Mouse (Mus musculus) heart, embryonic 13.5 days (tissue): Measurements from ENCODE around the gene Gpd1. TPM values are rescaled to one million over a fixed set of nuclear protein-coding genes. Genes with fewer than 3 reads are reported as not detected.

Source experiments
- polyA plus RNA-seq: library from polyadenylated mRNA; unstranded; fragments of >200 nt; fragmentation: Nextera tagmentation; extraction: Ambion mirVana; gene quantifications from 2 replicates; pipeline ENCODE4 v1.2.1, GENCODE M21; 2015

Gpd1 gene
- polyA plus RNA-seq, 1 experiment from 2014 or later = 1.3 TPM

Other genes starting within 250 kb of the Gpd1 start
- 10.5 and 13.7 TPM in 2 replicates for gene Bcdin3d, start 242.8 kb upstream of the Gpd1 start, polyA plus RNA-seq
- 0.12 and 0.22 TPM in 2 replicates for gene Faim2, start 189.3 kb upstream of the Gpd1 start, polyA plus RNA-seq
- not detected in 2 replicates for gene Aqp2, start 138.5 kb upstream of the Gpd1 start, polyA plus RNA-seq
- 0.43 and 0.67 TPM in 2 replicates for gene Aqp5, start 126.7 kb upstream of the Gpd1 start, polyA plus RNA-seq
- not detected in 2 replicates for gene Aqp6, start 116.1 kb upstream of the Gpd1 start, polyA plus RNA-seq
- 119 and 125 TPM in 2 replicates for gene Racgap1, start 65.9 kb upstream of the Gpd1 start, polyA plus RNA-seq
- gene Asic1, start 47.1 kb upstream of the Gpd1 start, polyA plus RNA-seq = 1.6 and 1.8 TPM in 2 replicates
- gene Smarcd1, start 15.4 kb upstream of the Gpd1 start, polyA plus RNA-seq = 22.1 and 22.3 TPM in 2 replicates
- gene Gm17349, start 12.0 kb upstream of the Gpd1 start, polyA plus RNA-seq = not detected in 2 replicates
- 155 and 181 TPM in 2 replicates for gene Cox14, start 8.1 kb downstream of the Gpd1 start, polyA plus RNA-seq
- gene Cers5, start 55.4 kb downstream of the Gpd1 start, polyA plus RNA-seq = 51.6 and 54.7 TPM in 2 replicates
- 17.6 and 17.8 TPM in 2 replicates for gene Lima1, start 157.9 kb downstream of the Gpd1 start, polyA plus RNA-seq
- not detected in 2 replicates for gene Fam186a, start 249.5 kb downstream of the Gpd1 start, polyA plus RNA-seq